Mouse (Mus musculus) forebrain, embryonic 16.5 days (tissue): Measurements from ENCODE around the gene Fgfr3. TPM values are rescaled to one million over a fixed set of nuclear protein-coding genes. Genes with fewer than 3 reads are reported as not detected.
A peak's percentile ranks its signal among the peaks of the same experiment; 100 is the strongest.

Source experiments
- ATAC-seq: fragments of 200-750 bp; cut with Nextera tagmentation; 2 replicates; pipeline ENCODE4 v1.8.0; 2017; ENCODE audit warnings: mild to moderate bottlenecking, moderate library complexity
- H3K27ac ChIP-seq: fragments of 300-500 bp; sonication (generic); 2 replicates; pipeline ENCODE4 v1.5.1; 2014; ENCODE audit warnings: low read length, control low read depth
- H3K27me3 ChIP-seq: fragments of 300-500 bp; sonication (generic); replicated peaks from 2 replicates; pipeline ENCODE4 v1.6.1; 2014; ENCODE audit warnings: low read length; ENCODE audit not compliant: control insufficient read depth, insufficient read depth
- H3K36me3 ChIP-seq: fragments of 300-500 bp; sonication (generic); 2 replicates; pipeline ENCODE4 v1.6.1; 2014; ENCODE audit not compliant: control insufficient read depth, insufficient read depth
- H3K4me1 ChIP-seq: fragments of 300-500 bp; sonication (generic); replicated peaks from 2 replicates; pipeline ENCODE4 v1.6.1; 2014; ENCODE audit warnings: low read length; ENCODE audit not compliant: control insufficient read depth, insufficient read depth
- H3K4me2 ChIP-seq: fragments of 300-500 bp; sonication (generic); 2 replicates; pipeline ENCODE4 v1.6.1; 2014; ENCODE audit warnings: mild to moderate bottlenecking, low read length, control low read depth
- H3K4me3 ChIP-seq: fragments of 300-500 bp; sonication (generic); replicated peaks from 2 replicates; pipeline ENCODE4 v1.5.1; 2014; ENCODE audit warnings: mild to moderate bottlenecking, low read length, control low read depth
- H3K9ac ChIP-seq: fragments of 300-500 bp; sonication (generic); replicated peaks from 2 replicates; pipeline ENCODE4 v1.6.1; 2014; ENCODE audit warnings: low read depth, low read length, control low read depth
- H3K9me3 ChIP-seq: fragments of 300-500 bp; sonication (generic); 2 replicates; pipeline ENCODE4 v1.6.1; 2016; ENCODE audit warnings: low read length; ENCODE audit not compliant: control insufficient read depth
- WGBS: fragments of 180-500 bp; shearing (Covaris S2); extraction: QIAGEN DNeasy Blood & Tissue Kit; methylation state at CpG from one replicate; pipeline ENCODE4 v1.1.7; 2014; 5-methylcytosine and 5-hydroxymethylcytosine counted together
- polyA plus RNA-seq: library from polyadenylated mRNA; unstranded; fragments of >200 nt; fragmentation: Nextera tagmentation; extraction: Ambion mirVana; gene quantifications from 2 replicates; pipeline ENCODE4 v1.2.1, GENCODE M21; 2015

The Fgfr3 gene
- polyA plus RNA-seq, 1 experiment from 2014 or later: 29.9 TPM

DNA sequence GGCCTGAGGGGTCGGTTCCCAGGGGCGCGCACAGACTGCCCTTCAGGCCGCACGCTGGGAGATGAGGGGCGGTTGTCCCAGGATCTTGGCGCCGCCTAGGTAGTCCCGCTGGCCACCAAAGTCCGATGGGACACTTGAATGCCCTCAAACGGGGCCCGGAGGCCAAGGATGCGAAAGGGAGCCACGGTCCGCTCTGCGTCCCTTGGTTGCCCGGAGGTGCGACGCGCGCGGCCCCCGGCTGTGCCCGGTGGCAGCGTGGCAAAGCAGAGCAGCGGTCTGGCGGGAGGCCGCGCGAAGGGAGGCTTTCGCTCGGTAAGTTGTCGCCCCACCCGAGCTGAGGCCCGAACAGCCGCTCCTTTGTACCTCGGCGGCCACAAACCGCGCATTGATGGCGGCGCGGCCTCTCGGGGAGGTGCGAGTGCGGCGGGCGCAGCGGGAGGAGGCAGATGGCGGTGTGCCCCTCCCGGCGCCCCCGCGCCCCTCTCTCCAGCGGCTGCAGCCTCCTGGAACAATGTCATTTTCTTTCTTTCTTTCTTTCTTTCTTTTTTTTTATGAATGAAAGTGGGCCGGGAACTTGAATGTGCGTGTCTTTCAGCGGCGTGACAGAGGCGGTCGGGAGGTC is 1.7 kb downstream of the Fgfr3 start:
- peak overlapping the region; percentile 98 for H3K4me2 ChIP-seq
- no peaks in the 10 kb centered on the region for H3K27me3 ChIP-seq
- peak; percentile 13 for ATAC-seq
- H3K36me3 ChIP-seq: no peaks in the 10 kb centered on the region
- H3K9me3 ChIP-seq: no peaks in the 10 kb centered on the region
- peak overlapping the region; percentile 89 for H3K9ac ChIP-seq
- peaks cover 45% of the 10 kb centered on the region for H3K4me1 ChIP-seq
- peak overlapping the region; percentile 53 for H3K27ac ChIP-seq
- under 1% methylated on average over 61 of the region's 61 CpGs for WGBS
- peak overlapping the region; percentile 73 for H3K4me3 ChIP-seq

DNA sequence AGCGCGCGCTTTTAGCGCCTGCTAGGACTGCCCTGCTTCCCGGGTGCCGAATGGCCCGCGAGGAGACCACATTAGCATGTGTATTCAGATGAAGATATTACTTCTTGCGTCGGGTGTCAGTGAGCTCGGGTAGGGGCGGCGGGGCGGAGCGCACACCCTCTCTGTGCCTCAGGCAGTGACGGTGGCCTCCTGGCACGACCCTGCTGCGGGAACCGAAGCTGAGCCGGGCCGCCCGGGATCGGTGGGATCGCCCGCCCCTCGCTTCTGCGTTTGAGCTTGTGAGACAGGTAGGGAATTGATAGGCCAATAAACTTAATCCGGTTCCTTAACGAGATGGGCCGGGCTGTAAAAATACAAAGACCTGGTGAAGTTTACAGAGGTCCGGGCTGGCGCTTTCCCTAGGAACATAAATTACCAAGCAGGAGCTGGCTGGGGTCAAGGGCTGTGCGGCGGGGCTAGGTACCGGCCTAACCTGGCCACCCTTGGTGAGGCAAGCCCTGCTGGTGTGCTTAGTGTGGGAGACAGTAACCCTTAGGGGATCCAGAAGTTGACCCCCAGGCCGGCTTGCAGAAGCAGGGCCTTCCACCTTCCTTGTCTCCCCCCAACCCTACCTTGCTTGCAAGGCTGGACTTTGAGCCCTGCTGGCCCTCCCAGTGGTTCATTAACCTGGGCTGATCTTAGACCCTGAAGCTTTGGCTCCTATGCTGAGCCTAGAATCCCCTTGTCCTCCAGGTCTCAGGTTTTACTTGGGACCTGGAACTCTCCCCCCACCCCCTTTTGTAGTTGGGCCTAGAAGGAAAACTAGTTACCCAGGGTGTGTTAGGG is 2.4 kb downstream of the Fgfr3 start:
- Histone ChIP-seq H3K4me1 (peaks cover 45% of the 10 kb centered on the region), H3K27me3 (no peaks in the 10 kb centered on the region), H3K4me3 (peak overlapping the region; percentile 73), H3K9ac (peak overlapping the region; percentile 89), H3K36me3 (no peaks in the 10 kb centered on the region), H3K4me2 (peak overlapping the region; percentile 98), H3K27ac (no peak overlapping the region; the same call in 1 of the 2 replicates), H3K9me3 (no peaks in the 10 kb centered on the region)
- WGBS: 2% methylated on average over 36 of the region's 36 CpGs
- ATAC-seq: peak; percentile 54

DNA sequence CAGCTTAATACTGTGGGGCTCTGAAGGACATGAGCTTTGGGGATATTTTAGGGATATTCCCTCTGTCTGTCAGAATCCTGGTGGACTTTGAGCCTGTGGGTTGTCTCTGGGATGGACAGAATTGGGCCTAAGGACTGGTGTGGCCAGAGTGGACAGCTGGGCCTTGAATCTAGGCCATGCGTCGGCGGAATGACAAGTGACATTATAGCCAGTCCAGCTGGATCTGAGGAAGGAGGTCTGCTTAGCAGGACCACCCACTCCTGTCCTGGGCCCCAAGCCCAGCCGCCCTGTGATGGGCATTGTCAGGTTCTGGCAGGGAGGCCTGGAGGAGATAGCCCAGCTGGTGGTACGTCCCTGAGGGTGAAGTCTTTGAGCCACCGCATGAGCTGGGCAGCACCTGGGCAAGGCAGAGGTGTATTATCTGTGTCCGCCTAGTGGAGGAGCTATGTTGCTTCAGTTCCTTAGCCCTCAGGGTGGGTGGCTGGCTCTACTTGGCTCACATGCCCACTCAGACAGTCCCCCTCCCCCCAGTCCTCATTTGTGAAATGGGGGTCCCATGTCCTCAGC is 4.7 kb downstream of the Fgfr3 start:
- 0 out of 2 replicates have a peak overlapping the region, but pooled peaks have one; percentile 8 for H3K9ac ChIP-seq
- no peaks in the 10 kb centered on the region for H3K27me3 ChIP-seq
- H3K4me2 ChIP-seq: peak overlapping the region; percentile 98
- H3K4me1 ChIP-seq: peaks cover 41% of the 10 kb centered on the region
- H3K4me3 ChIP-seq: no peak overlapping the region
- no peak for ATAC-seq
- no peaks in the 10 kb centered on the region for H3K36me3 ChIP-seq
- H3K9me3 ChIP-seq: no peaks in the 10 kb centered on the region
- 59% methylated on average over 7 of the region's 7 CpGs for WGBS
- no peak overlapping the region for H3K27ac ChIP-seq

DNA sequence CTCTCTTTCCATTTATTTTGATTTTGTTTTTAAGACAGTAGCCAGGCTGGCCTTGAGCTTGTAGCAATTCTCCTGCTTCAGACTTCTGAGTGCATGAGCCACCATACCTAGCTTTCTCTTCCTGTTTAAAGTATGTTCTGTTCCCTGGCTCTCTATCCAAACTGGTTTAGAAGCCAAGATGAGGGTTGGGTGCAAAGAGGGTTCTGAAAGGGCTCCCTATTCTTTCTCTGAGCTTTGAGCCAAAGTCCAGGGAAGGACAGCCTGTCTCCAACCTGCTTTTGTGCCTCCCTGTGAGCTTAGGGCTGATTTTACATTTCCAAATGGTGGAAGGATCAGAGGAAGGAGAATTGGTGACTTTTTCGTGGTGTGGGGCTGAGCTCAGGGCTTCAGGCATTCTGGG is 5.4 kb downstream of the Fgfr3 start:
- no peak for ATAC-seq
- 70% methylated on average over 1 of the region's 1 CpGs for WGBS
- no peak overlapping the region for H3K4me3 ChIP-seq
- H3K4me2 ChIP-seq: no peak overlapping the region
- no peak overlapping the region for H3K27ac ChIP-seq
- peaks cover 36% of the 10 kb centered on the region for H3K4me1 ChIP-seq
- no peaks in the 10 kb centered on the region for H3K27me3 ChIP-seq
- H3K36me3 ChIP-seq: no peaks in the 10 kb centered on the region
- H3K9me3 ChIP-seq: no peaks in the 10 kb centered on the region
- H3K9ac ChIP-seq: no peak overlapping the region

DNA sequence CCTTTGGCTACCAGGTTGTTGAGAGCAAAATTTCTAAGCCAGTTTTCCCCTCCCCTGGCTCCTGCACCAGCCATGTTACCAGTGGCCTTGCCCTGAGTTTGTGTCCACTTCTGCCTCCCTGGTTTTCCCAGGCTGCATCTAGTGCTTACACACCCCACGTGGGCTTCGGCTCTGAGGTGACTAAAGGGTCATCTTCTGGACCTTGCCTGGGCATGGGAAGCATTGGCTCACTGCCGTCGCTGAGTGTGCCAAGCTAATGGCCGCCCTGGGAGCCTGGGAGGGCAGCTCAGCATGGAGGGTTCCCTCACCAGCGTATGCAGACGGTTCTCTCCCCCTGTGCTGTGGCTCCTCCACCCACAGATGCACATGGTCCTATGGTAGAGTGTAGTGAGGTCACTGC is 7.4 kb downstream of the Fgfr3 start:
- H3K4me2 ChIP-seq: no peak overlapping the region
- no peak overlapping the region for H3K27ac ChIP-seq
- no peak overlapping the region for H3K4me3 ChIP-seq
- no peaks in the 10 kb centered on the region for H3K9me3 ChIP-seq
- no peaks in the 10 kb centered on the region for H3K27me3 ChIP-seq
- ATAC-seq: no peak
- H3K4me1 ChIP-seq: peaks cover 22% of the 10 kb centered on the region
- H3K9ac ChIP-seq: no peak overlapping the region
- 73% methylated on average over 7 of the region's 7 CpGs for WGBS
- H3K36me3 ChIP-seq: peaks cover 3% of the 10 kb centered on the region; the same call in 1 of the 2 replicates

DNA sequence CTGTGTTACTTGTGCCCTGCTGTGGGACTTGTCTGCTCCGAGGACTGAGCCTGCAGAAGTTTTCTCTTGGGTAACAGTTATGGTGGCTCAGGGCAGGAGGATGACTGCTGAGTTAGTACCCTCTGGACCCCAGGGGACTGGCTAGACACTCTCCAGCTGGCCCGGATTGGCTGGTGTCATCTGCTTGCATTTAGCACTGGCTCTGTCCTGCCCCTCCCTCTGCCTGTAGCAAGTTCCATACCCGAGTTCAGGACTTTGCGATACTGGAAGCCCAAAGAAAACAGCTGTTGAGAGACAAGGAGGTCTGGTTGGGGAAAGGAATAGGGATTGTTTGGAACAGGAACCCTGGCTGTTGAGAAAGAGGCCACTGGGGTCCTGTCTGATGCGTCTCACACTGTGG is 9.0 kb downstream of the Fgfr3 start:
- ATAC-seq: no peak
- H3K9me3 ChIP-seq: no peaks in the 10 kb centered on the region
- peaks cover 11% of the 10 kb centered on the region for H3K4me1 ChIP-seq
- no peak overlapping the region for H3K4me2 ChIP-seq
- H3K36me3 ChIP-seq: peaks cover 3% of the 10 kb centered on the region
- no peak overlapping the region for H3K9ac ChIP-seq
- no peak overlapping the region for H3K4me3 ChIP-seq
- WGBS: 52% methylated on average over 5 of the region's 5 CpGs
- no peaks in the 10 kb centered on the region for H3K27me3 ChIP-seq
- no peak overlapping the region for H3K27ac ChIP-seq

DNA sequence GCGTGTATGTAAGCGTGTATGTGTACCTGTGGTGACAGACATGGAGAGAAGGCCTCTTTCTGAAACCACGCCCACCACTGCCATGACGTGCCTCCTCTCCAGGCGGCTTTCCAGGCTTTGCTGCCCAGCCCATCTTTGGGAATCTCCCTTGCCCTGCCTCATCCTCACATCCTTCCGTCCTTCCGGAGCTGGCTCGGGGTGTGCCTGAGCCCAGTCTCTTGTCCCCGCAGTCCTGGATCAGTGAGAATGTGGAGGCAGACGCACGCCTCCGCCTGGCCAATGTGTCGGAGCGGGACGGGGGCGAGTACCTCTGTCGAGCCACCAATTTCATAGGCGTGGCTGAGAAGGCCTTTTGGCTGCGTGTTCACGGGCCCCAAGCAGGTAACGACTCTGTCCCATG is 9.6 kb downstream of the Fgfr3 start:
- H3K9ac ChIP-seq: no peak overlapping the region
- H3K27ac ChIP-seq: no peak overlapping the region
- H3K36me3 ChIP-seq: peaks cover 3% of the 10 kb centered on the region
- ATAC-seq: no peak
- peaks cover 8% of the 10 kb centered on the region; the same call in 1 of the 2 replicates for H3K4me1 ChIP-seq
- 51% methylated on average over 21 of the region's 21 CpGs for WGBS
- H3K27me3 ChIP-seq: no peaks in the 10 kb centered on the region
- peak overlapping the region; percentile 11; the same call in 1 of the 2 replicates for H3K4me2 ChIP-seq
- H3K4me3 ChIP-seq: no peak overlapping the region
- no peaks in the 10 kb centered on the region for H3K9me3 ChIP-seq

DNA sequence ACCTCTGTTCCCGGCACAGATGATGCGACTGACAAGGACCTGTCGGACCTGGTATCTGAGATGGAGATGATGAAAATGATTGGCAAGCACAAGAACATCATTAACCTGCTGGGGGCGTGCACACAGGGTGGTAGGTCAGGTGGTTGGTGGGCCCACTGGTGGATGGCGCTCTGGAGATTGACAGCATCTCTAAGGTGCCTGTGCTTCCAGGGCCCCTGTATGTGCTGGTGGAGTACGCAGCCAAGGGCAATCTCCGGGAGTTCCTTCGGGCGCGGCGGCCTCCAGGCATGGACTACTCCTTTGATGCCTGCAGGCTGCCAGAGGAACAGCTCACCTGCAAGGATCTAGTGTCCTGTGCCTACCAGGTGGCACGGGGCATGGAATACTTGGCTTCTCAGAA is 12.4 kb downstream of the Fgfr3 start:
- Histone ChIP-seq H3K36me3 (peaks cover 3% of the 10 kb centered on the region), H3K4me1 (no peaks in the 10 kb centered on the region), H3K4me2 (no peak overlapping the region), H3K4me3 (no peak overlapping the region), H3K27me3 (no peaks in the 10 kb centered on the region), H3K9ac (no peak overlapping the region), H3K9me3 (no peaks in the 10 kb centered on the region), H3K27ac (no peak overlapping the region)
- 92% methylated on average over 12 of the region's 12 CpGs for WGBS
- no peak for ATAC-seq

DNA sequence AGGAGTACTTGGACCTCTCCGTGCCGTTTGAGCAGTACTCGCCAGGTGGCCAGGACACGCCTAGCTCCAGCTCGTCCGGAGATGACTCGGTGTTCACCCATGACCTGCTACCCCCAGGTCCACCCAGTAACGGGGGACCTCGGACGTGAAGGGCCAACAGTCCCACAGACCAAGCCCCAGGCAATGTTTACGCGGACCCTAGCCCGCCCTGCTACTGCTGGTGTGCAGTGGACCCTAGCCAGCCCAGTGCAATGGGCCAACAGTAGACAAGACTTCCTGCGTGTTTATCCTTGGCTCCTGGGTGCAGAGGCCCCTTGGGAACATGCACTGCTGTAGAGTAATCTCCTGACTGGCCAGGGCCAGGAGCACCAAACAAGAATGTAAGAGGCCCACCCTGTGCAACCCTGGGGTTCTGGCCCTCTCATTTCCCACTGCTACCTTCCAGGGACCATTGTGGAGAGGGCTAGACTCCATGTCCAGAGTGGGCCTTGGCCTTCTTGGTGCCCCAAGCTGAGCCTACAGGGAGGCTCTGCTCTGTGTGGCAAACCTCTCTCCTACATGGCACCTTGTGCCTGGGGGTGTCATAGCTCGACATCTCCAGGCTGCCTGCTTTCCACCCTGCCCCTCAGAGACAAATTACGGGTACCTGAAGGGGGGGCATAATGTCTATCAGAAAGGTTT is 14.1 kb downstream of the Fgfr3 start:
- WGBS: 88% methylated on average over 16 of the region's 16 CpGs

More for the DNA sequence above, 14.1 kb downstream of the Fgfr3 start:
- no peak overlapping the region for H3K4me2 ChIP-seq
- H3K9ac ChIP-seq: no peak overlapping the region
- H3K27ac ChIP-seq: no peak overlapping the region
- H3K27me3 ChIP-seq: no peaks in the 10 kb centered on the region
- H3K36me3 ChIP-seq: peaks cover 3% of the 10 kb centered on the region
- H3K9me3 ChIP-seq: no peaks in the 10 kb centered on the region
- H3K4me1 ChIP-seq: no peaks in the 10 kb centered on the region
- H3K4me3 ChIP-seq: no peak overlapping the region
- ATAC-seq: no peak
